Mouse (Mus musculus) limb, embryonic 14.5 days (tissue): Measurements from ENCODE around the gene Ubxn4. TPM values are rescaled to one million over a fixed set of nuclear protein-coding genes. Genes with fewer than 3 reads are reported as not detected.
"Not testable (repeated sequence)": the region's sequence is repeated elsewhere in the genome, so short reads cannot be mapped to it uniquely, and the experiment has no call there.

Experiments
- ATAC-seq: fragments of 200-750 bp; cut with Nextera tagmentation; 2 replicates; pipeline ENCODE4 v1.8.0; 2017; ENCODE audit warnings: low read depth, moderate number of reproducible peaks, moderate TSS enrichment; ENCODE audit not compliant: low FRiP score
- DNase-seq: peaks from one replicate; pipeline ENCODE4 v3.0.0-alpha.2; 2015; ENCODE audit warnings: low spot score
- H3K27ac ChIP-seq: fragments of 300-500 bp; sonication (generic); replicated peaks from 2 replicates; pipeline ENCODE4 v1.5.1; 2014; ENCODE audit warnings: low read depth, mild to moderate bottlenecking, low read length, moderate library complexity, mixed read lengths
- H3K27me3 ChIP-seq: fragments of 300-500 bp; sonication (generic); 2 replicates; pipeline ENCODE4 v1.6.1; 2014; ENCODE audit warnings: low read length, mixed read lengths; ENCODE audit not compliant: control insufficient read depth, insufficient read depth
- H3K36me3 ChIP-seq: fragments of 300-500 bp; sonication (generic); 2 replicates; pipeline ENCODE4 v1.6.1; 2014; ENCODE audit warnings: mild to moderate bottlenecking, low read length, moderate library complexity, mixed read lengths; ENCODE audit not compliant: control insufficient read depth, insufficient read depth
- H3K4me1 ChIP-seq: fragments of 300-500 bp; sonication (generic); 2 replicates; pipeline ENCODE4 v1.6.1; 2014; ENCODE audit warnings: antibody characterized with exemption, low read length, mixed read lengths; ENCODE audit not compliant: control insufficient read depth, insufficient read depth
- H3K4me2 ChIP-seq: fragments of 300-500 bp; sonication (generic); replicated peaks from 2 replicates; pipeline ENCODE4 v1.6.1; 2014; ENCODE audit warnings: low read depth, mild to moderate bottlenecking, low read length, moderate library complexity; ENCODE audit not compliant: severe bottlenecking
- H3K4me3 ChIP-seq: fragments of 300-500 bp; sonication (generic); replicated peaks from 2 replicates; pipeline ENCODE4 v1.5.1; 2014; ENCODE audit warnings: low read length
- H3K9ac ChIP-seq: fragments of 300-500 bp; sonication (generic); 2 replicates; pipeline ENCODE4 v1.6.1; 2014; ENCODE audit warnings: mild to moderate bottlenecking, low read depth, low read length, moderate library complexity; ENCODE audit not compliant: severe bottlenecking
- H3K9me3 ChIP-seq: fragments of 300-500 bp; sonication (generic); 2 replicates; pipeline ENCODE4 v1.6.1; 2016; ENCODE audit warnings: low read length; ENCODE audit not compliant: control insufficient read depth
- POLR2A ChIP-seq: fragments of 200-500 bp; IDR thresholded peaks from 2 replicates; pipeline ENCODE4 v1.8.0; 2012; ENCODE audit warnings: inconsistent platforms, mild to moderate bottlenecking, moderate library complexity, borderline replicate concordance; ENCODE audit not compliant: insufficient read depth, insufficient read length; ENCODE audit errors: extremely low read depth
- WGBS: fragments of 180-500 bp; shearing (Covaris S2); extraction: QIAGEN DNeasy Blood & Tissue Kit; methylation state at CpG from one replicate; pipeline ENCODE4 v1.1.7; 2014; 5-methylcytosine and 5-hydroxymethylcytosine counted together
- polyA plus RNA-seq, 2 experiments: library from polyadenylated mRNA; depleted of rRNA in 1 of 2; stranded (reverse) in 1 of 2; unstranded in 1 of 2; fragments of >200 nt; fragmentation: Nextera tagmentation in 1 of 2; extraction: Ambion mirVana in 1 of 2; gene quantifications; 2 replicates each; pipeline versions ENCODE4 v1.2.1 to v1.2.3; 2012 to 2014

Gene Ubxn4
- polyA plus RNA-seq, 2 experiments: 46.5 to 64.0 TPM

DNA sequence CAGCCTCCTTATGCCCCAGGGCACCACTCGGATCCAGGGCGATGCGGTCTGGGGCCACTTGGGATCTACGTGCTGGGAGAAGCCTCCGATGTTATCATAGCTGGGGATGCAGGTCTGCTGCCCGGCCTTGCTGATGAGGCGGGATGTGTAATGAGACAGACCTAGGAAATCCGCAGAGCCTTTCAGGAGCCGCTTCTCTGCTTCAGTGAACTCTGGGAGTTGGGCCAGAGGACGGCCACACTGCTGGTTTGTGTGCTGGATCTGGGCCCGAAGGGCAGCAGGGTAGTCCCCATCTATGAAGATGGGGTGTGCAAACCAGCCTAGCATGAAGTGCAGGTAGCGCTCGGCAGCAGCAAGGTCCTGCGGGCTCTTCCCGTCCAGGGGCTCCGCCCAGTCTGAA is 60.1 kb downstream of the Ubxn4 start:
- 88% methylated on average over 16 of the region's 16 CpGs for WGBS
- Histone ChIP-seq H3K9ac (no peak overlapping the region), H3K9me3 (no peaks in the 10 kb centered on the region), H3K36me3 (no peaks in the 10 kb centered on the region), H3K27me3 (no peaks in the 10 kb centered on the region), H3K4me2 (no peak overlapping the region), H3K27ac (no peak overlapping the region), H3K4me1 (no peaks in the 10 kb centered on the region), H3K4me3 (no peak overlapping the region)
- DNase-seq: no peak
- TF ChIP-seq POLR2A: no peak
- ATAC-seq: no peak

DNA sequence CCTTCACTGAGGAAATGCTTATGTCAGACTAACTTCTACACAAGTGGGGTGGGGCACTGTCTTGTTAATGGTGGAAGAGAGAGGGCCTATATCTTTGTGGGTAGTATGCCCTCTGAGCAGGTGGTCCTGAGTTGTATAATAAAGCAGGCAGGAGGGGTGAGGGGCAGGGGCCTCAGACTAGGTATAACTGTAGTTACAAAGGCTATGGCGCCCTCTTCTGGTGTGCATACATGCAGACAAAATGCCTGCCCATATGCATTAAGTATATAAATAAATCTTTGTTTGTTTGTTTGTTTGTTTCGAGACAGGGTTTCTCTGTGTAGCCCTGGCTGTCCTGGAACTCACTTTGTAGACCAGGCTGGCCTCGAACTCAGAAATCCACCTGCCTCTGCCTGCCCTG is 65.3 kb downstream of the Ubxn4 start:
- Histone ChIP-seq H3K4me3 (no peak overlapping the region), H3K4me1 (no peaks in the 10 kb centered on the region), H3K4me2 (no peak overlapping the region), H3K27ac (no peak overlapping the region), H3K27me3 (no peaks in the 10 kb centered on the region), H3K9ac (no peak overlapping the region), H3K9me3 (no peaks in the 10 kb centered on the region), H3K36me3 (no peaks in the 10 kb centered on the region)
- 72% methylated on average over 3 of the region's 3 CpGs for WGBS
- DNase-seq (no peak), ATAC-seq (no peak)
- TF ChIP-seq POLR2A: no peak

DNA sequence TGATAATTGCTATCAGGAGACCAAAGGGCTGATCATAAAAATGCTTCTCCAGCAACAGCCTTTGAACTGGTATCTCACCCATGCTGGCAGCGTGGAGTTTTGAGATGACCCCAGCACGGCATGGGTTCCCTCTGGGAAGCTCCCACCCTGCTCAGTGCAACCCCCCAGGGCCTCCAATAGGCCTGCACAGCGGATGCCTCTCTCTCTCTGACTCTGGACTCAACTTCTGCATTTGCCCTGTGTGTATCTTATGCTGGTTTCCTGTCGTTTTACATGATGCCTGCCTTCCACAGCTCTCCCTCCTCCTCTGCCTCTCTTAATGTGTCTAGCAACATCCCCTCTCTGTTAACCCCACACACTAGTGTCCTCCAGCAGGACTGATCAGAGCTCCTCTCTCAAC is 70.9 kb downstream of the Ubxn4 start:
- H3K27me3 ChIP-seq: no peaks in the 10 kb centered on the region

DNA sequence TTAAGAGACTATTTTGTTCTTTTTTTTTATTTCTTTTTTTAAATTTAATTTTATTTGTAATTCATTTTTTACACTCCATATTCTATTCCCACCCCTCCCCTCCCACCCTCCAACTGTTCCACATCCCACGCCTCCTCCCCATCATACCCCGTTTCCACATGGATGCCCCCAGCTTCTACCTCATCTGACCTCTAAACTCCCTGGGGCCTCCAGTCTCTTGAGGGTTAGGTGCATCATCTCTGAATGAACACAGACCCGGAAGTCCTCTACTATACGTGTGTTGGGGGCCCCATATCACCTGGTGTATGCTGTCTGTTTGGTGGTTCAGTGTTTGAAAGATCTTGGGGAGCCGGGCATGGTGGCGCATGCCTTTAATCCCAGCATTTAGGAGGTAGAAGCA is 75.5 kb downstream of the Ubxn4 start:
- not testable (repeated sequence) for DNase-seq, H3K4me2 ChIP-seq, H3K9me3 ChIP-seq, H3K27me3 ChIP-seq, H3K4me3 ChIP-seq, H3K27ac ChIP-seq, H3K36me3 ChIP-seq, H3K4me1 ChIP-seq, ATAC-seq, H3K9ac ChIP-seq
- WGBS: 85% methylated on average over 6 of the region's 6 CpGs

More for the DNA sequence above, 70.9 kb downstream of the Ubxn4 start:
- no peak overlapping the region for H3K4me2 ChIP-seq
- no peak overlapping the region for H3K4me3 ChIP-seq
- no peak overlapping the region for H3K9ac ChIP-seq
- WGBS: 55% methylated on average over 4 of the region's 4 CpGs
- no peak overlapping the region for H3K27ac ChIP-seq
- TF ChIP-seq POLR2A: no peak
- no peak for DNase-seq
- no peaks in the 10 kb centered on the region for H3K9me3 ChIP-seq
- H3K36me3 ChIP-seq: no peaks in the 10 kb centered on the region
- H3K4me1 ChIP-seq: no peaks in the 10 kb centered on the region
- no peak for ATAC-seq

DNA sequence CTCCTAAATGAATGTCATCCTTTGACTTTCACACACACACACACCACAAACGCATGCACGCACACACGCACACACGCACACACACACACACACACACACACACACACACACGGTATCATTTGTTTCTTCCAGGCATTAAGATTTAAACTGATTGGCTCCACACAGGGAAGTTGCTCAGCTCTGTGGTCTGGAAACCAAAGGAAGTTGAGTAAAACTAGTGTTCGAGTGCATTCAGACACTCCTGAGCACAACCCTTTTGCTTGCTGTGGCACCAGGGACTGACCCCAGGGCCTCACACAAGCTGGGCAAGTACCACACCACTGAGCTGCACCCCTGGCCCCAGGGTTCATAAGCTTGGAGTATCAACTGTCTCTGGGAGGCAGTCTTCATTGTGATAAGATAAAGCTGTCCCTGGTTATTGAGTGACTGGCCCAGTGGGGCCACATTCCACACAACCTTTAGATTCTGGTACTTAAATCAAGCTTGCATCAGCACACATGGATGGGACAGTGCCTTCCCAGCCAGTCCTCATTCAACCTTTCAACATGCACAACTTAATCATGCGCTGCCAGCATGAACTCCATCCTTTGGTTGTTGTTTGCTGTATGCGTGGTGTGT is 79.4 kb downstream of the Ubxn4 start:
- ATAC-seq (no peak), DNase-seq (no peak)
- no peak overlapping the region for H3K9ac ChIP-seq
- no peak for TF ChIP-seq POLR2A
- H3K36me3 ChIP-seq: peaks cover 6% of the 10 kb centered on the region; the same call in 1 of the 2 replicates
- H3K4me1 ChIP-seq: no peaks in the 10 kb centered on the region
- WGBS: 93% methylated on average over 8 of the region's 8 CpGs
- H3K27me3 ChIP-seq: no peaks in the 10 kb centered on the region
- no peak overlapping the region for H3K4me2 ChIP-seq
- H3K27ac ChIP-seq: no peak overlapping the region
- no peak overlapping the region for H3K4me3 ChIP-seq
- H3K9me3 ChIP-seq: no peaks in the 10 kb centered on the region

DNA sequence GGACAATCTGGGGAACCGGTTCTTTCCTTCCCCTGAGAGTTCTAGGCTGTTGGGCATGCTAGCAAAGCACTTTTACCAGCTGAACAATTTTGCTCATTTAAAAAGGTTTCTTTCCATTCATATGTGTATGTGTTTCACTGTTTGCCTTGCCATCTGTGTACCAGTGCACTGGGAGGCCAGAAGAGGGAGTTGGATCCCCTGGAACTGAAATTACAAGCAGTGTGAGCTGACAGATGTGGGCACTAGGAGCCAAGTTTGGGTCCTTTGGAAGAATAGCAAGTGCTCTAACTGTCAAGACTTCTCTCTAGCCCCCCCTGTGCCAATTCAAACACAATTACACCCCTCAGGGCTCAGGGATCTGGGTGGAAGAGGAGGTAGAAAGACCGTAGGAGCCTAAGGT is 81.0 kb downstream of the Ubxn4 start:
- Histone ChIP-seq H3K9me3 (no peaks in the 10 kb centered on the region), H3K36me3 (peaks cover 14% of the 10 kb centered on the region; the same call in 1 of the 2 replicates), H3K4me1 (no peaks in the 10 kb centered on the region), H3K4me3 (no peak overlapping the region), H3K27me3 (no peaks in the 10 kb centered on the region), H3K4me2 (no peak overlapping the region), H3K27ac (no peak overlapping the region), H3K9ac (no peak overlapping the region)
- 76% methylated on average over 2 of the region's 2 CpGs for WGBS
- ATAC-seq: no peak
- DNase-seq: no peak
- TF ChIP-seq POLR2A: no peak
